Mouse (Mus musculus): ENCODE data around the gene Fezf2.

- no peak for TF ChIP-seq CTCF (IDR thresholded peaks at IDR 0.05; ENCODE audit: extremely low read depth, insufficient read depth, low read length)
- no peak for TF ChIP-seq POLR2A (IDR thresholded peaks at IDR 0.05; ENCODE audit: extremely low read depth, insufficient read depth, low read length)
Observed at GRCm38 (mm10) chr14:12377883-12378282, 29.9 kb upstream of the Fezf2 start.
